Mouse (Mus musculus) forebrain, embryonic 12.5 days (tissue): ENCODE results near the gene Supt3. TPM values are rescaled to one million over a fixed set of nuclear protein-coding genes. Genes with fewer than 3 reads are reported as not detected.

Experiments used
- ATAC-seq: fragments of 200-750 bp; cut with Nextera tagmentation; 2 replicates; pipeline ENCODE4 v1.8.0; 2017; ENCODE audit warnings: moderate TSS enrichment; ENCODE audit not compliant: low FRiP score
- H3K27ac ChIP-seq: fragments of 300-500 bp; sonication (generic); 2 replicates; pipeline ENCODE4 v1.5.1; 2016; ENCODE audit warnings: mild to moderate bottlenecking
- H3K27me3 ChIP-seq: fragments of 300-500 bp; sonication (generic); 2 replicates; pipeline ENCODE4 v1.6.1; 2016; ENCODE audit warnings: mild to moderate bottlenecking
- H3K36me3 ChIP-seq: fragments of 300-500 bp; sonication (generic); replicated peaks from 2 replicates; pipeline ENCODE4 v1.6.1; 2016; ENCODE audit warnings: mild to moderate bottlenecking
- H3K4me1 ChIP-seq: fragments of 300-500 bp; sonication (generic); 2 replicates; pipeline ENCODE4 v1.6.1; 2016
- H3K4me2 ChIP-seq: fragments of 300-500 bp; sonication (generic); 2 replicates; pipeline ENCODE4 v1.6.1; 2016; ENCODE audit warnings: mild to moderate bottlenecking, moderate library complexity
- H3K4me3 ChIP-seq: fragments of 300-500 bp; sonication (generic); replicated peaks from 2 replicates; pipeline ENCODE4 v1.5.1; 2016; ENCODE audit warnings: mild to moderate bottlenecking
- H3K9ac ChIP-seq: fragments of 300-500 bp; sonication (generic); 2 replicates; pipeline ENCODE4 v1.6.1; 2016; ENCODE audit warnings: mild to moderate bottlenecking
- H3K9me3 ChIP-seq: fragments of 300-500 bp; sonication (generic); 2 replicates; pipeline ENCODE4 v1.6.1; 2016
- WGBS: fragments of 180-500 bp; shearing (Covaris S2); methylation state at CpG from one replicate; pipeline ENCODE4 v1.1.7; 2016; 5-methylcytosine and 5-hydroxymethylcytosine counted together
- polyA plus RNA-seq: library from polyadenylated mRNA; unstranded; fragments of >200 nt; fragmentation: Nextera tagmentation; extraction: Ambion mirVana; gene quantifications from 2 replicates; pipeline ENCODE4 v1.2.1, GENCODE M21; 2016

The Supt3 gene
- polyA plus RNA-seq, 1 experiment from 2014 or later: 21.7 TPM

DNA sequence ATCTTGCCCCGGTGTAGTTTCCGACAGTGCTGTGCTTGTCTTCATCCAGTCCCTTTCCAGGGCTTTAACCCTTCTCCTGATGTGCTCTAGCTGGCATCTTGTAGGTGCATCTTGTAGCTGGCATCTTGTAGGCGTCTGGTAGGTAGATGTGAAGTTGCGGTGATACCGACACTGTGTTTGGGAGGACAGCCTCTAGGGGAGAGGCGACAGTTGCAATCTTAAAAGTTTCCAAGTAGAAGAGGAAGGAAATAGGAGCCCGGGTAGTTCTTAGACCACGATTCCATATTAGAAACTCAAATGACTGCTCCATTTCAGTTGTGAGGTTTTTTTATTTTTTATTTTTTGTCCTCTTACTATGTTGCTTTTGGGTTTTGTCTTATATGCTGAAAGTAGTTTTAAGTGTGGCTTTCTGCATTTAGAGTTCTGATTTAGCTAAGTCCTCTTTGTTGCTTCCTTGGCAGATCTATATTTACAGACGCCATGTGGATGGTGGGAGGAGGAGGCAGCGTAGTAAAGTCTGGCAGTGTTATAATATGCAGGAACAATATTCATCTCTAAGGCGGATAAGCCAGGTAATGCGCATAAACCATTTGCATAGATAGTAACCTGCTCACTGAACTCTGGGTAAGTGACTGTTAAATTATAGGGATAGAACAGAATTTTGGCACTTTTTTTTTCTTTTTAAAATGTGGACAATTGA is 15.4 kb downstream of the Supt3 start:
- H3K9ac ChIP-seq: no peak overlapping the region
- ATAC-seq: no peak
- H3K27me3 ChIP-seq: no peaks in the 10 kb centered on the region
- 94% methylated on average over 12 of the region's 12 CpGs for WGBS
- no peak overlapping the region for H3K4me3 ChIP-seq
- H3K4me1 ChIP-seq: peaks cover 9% of the 10 kb centered on the region; the same call in 1 of the 2 replicates
- H3K27ac ChIP-seq: no peak overlapping the region
- no peak overlapping the region for H3K4me2 ChIP-seq
- H3K9me3 ChIP-seq: no peaks in the 10 kb centered on the region
- peaks cover 5% of the 10 kb centered on the region; the same call in 1 of the 2 replicates for H3K36me3 ChIP-seq

DNA sequence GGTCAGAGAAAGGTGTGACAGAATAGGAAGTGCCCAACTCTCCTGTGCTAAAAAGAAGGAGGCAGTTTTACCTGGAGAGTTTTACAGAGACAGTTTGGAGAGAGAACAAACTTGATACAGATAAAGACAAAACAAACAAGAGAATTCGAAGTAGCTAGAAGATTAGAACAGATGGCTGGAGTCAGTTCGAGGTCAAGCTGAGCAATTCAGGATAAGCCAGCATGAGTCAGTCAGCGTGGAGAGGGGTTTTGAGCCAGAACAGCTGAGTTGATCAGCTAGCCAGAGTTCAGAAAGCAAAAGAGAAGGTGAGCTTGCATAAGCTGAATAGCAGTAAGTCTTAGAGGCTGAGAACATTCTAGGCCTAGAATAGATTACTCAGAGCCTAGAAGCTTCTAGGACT is 20.4 kb downstream of the Supt3 start:
- 59% methylated on average over 3 of the region's 3 CpGs for WGBS

GRCm38 (mm10) chr17:44807031-44807430 is 30.1 kb downstream of the Supt3 start:
- no peak overlapping the region for H3K4me2 ChIP-seq
- no peaks in the 10 kb centered on the region for H3K4me1 ChIP-seq
- H3K9me3 ChIP-seq: no peaks in the 10 kb centered on the region
- no peak overlapping the region for H3K9ac ChIP-seq
- ATAC-seq: no peak
- no peaks in the 10 kb centered on the region for H3K36me3 ChIP-seq
- no peaks in the 10 kb centered on the region for H3K27me3 ChIP-seq
- no peak overlapping the region for H3K27ac ChIP-seq
- H3K4me3 ChIP-seq: no peak overlapping the region
- WGBS: 95% methylated on average over 1 of the region's 1 CpGs

More for the DNA sequence above, 20.4 kb downstream of the Supt3 start:
- H3K4me1 ChIP-seq: no peaks in the 10 kb centered on the region
- no peak for ATAC-seq
- H3K27ac ChIP-seq: no peak overlapping the region
- H3K9me3 ChIP-seq: no peaks in the 10 kb centered on the region
- no peak overlapping the region for H3K4me3 ChIP-seq
- H3K9ac ChIP-seq: no peak overlapping the region
- no peaks in the 10 kb centered on the region for H3K36me3 ChIP-seq
- H3K4me2 ChIP-seq: no peak overlapping the region
- no peaks in the 10 kb centered on the region for H3K27me3 ChIP-seq

- H3K27me3 ChIP-seq: no peaks in the 10 kb centered on the region
- H3K4me1 ChIP-seq: 0 out of 2 replicates have a peak, but pooled peaks cover 10% of the 10 kb centered on the region
- 25% methylated on average over 3 of the region's 3 CpGs for WGBS
- H3K27ac ChIP-seq: no peak within 1 kb of the TSS
- no peak within 1 kb of the TSS for H3K4me3 ChIP-seq
- no peak within 1 kb of the TSS for H3K9ac ChIP-seq
- no peak for ATAC-seq
- H3K9me3 ChIP-seq: no peaks in the 10 kb centered on the region
- H3K4me2 ChIP-seq: no peak within 1 kb of the TSS
- H3K36me3 ChIP-seq: no peaks in the 10 kb centered on the region
These were observed 37.7 kb downstream of the Supt3 start, which contains the start of gene Runx2 for GRCm38 (mm10) chr17:44814508-44815175. TSS of gene Runx2 (minus strand) at chr17:44814797.

GRCm38 (mm10) chr17:44818825-44819224 is 41.9 kb downstream of the Supt3 start:
- 0 out of 2 replicates have a peak, but pooled peaks cover 10% of the 10 kb centered on the region for H3K4me1 ChIP-seq
- H3K36me3 ChIP-seq: no peaks in the 10 kb centered on the region
- H3K27me3 ChIP-seq: no peaks in the 10 kb centered on the region
- H3K4me2 ChIP-seq: no peak overlapping the region
- H3K4me3 ChIP-seq: no peak overlapping the region
- ATAC-seq: no peak
- no peaks in the 10 kb centered on the region for H3K9me3 ChIP-seq
- no peak overlapping the region for H3K27ac ChIP-seq
- 82% methylated on average over 2 of the region's 2 CpGs for WGBS
- H3K9ac ChIP-seq: no peak overlapping the region

- Histone ChIP-seq H3K4me3 (no peak overlapping the region), H3K4me1 (0 out of 2 replicates have a peak, but pooled peaks cover 4% of the 10 kb centered on the region), H3K36me3 (no peaks in the 10 kb centered on the region), H3K27ac (no peak overlapping the region), H3K9me3 (no peaks in the 10 kb centered on the region), H3K4me2 (no peak overlapping the region), H3K27me3 (no peaks in the 10 kb centered on the region), H3K9ac (no peak overlapping the region)
- no peak for ATAC-seq
- 66% methylated on average over 4 of the region's 4 CpGs for WGBS
These were observed 42.9 kb downstream of the Supt3 start for GRCm38 (mm10) chr17:44819816-44820215.

GRCm38 (mm10) chr17:44821940-44822339 is 45.0 kb downstream of the Supt3 start:
- Histone ChIP-seq H3K4me2 (no peak overlapping the region), H3K27ac (no peak overlapping the region), H3K36me3 (no peaks in the 10 kb centered on the region), H3K9me3 (no peaks in the 10 kb centered on the region), H3K4me3 (no peak overlapping the region), H3K27me3 (no peaks in the 10 kb centered on the region), H3K9ac (no peak overlapping the region), H3K4me1 (no peaks in the 10 kb centered on the region)
- WGBS: 89% methylated on average over 5 of the region's 5 CpGs
- no peak for ATAC-seq

- Histone ChIP-seq H3K4me3 (no peak overlapping the region), H3K36me3 (no peaks in the 10 kb centered on the region), H3K9ac (no peak overlapping the region), H3K4me1 (no peaks in the 10 kb centered on the region), H3K27ac (no peak overlapping the region), H3K9me3 (no peaks in the 10 kb centered on the region), H3K27me3 (no peaks in the 10 kb centered on the region), H3K4me2 (no peak overlapping the region)
- ATAC-seq: no peak
- 87% methylated on average over 3 of the region's 3 CpGs for WGBS
These were observed 50.2 kb downstream of the Supt3 start for GRCm38 (mm10) chr17:44827124-44827523.

DNA sequence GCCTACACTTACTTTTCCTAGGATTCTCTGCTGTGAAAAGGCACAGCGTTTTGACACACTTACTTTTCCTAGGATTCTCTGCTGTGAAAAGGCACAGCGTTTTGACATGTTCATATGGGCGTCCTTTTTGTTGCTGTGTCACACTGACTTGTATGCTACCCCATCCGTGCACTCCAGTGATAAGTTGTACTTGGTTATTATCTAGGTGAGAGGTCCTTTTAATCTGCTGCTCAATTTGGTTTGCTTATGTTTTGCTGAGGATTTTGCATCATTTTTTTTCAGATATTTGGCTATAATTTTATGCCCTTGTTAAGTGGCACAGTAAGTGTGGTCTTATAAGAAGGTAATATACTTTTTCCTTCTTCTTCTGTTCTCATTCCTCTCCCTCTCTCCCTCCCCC is 51.0 kb downstream of the Supt3 start:
- H3K27me3 ChIP-seq: no peaks in the 10 kb centered on the region
- no peak overlapping the region for H3K4me2 ChIP-seq
- H3K9me3 ChIP-seq: no peaks in the 10 kb centered on the region
- 86% methylated on average over 4 of the region's 4 CpGs for WGBS
- H3K36me3 ChIP-seq: no peaks in the 10 kb centered on the region
- no peak overlapping the region for H3K4me3 ChIP-seq
- no peak overlapping the region for H3K9ac ChIP-seq
- no peak overlapping the region for H3K27ac ChIP-seq
- no peak for ATAC-seq
- no peaks in the 10 kb centered on the region for H3K4me1 ChIP-seq

GRCm38 (mm10) chr17:44829587-44829986 is 52.6 kb downstream of the Supt3 start:
- Histone ChIP-seq H3K36me3 (no peaks in the 10 kb centered on the region), H3K4me2 (no peak overlapping the region), H3K4me3 (no peak overlapping the region), H3K27me3 (no peaks in the 10 kb centered on the region), H3K9me3 (no peaks in the 10 kb centered on the region), H3K4me1 (no peaks in the 10 kb centered on the region), H3K27ac (no peak overlapping the region), H3K9ac (no peak overlapping the region)
- 87% methylated on average over 3 of the region's 3 CpGs for WGBS
- ATAC-seq: no peak

DNA sequence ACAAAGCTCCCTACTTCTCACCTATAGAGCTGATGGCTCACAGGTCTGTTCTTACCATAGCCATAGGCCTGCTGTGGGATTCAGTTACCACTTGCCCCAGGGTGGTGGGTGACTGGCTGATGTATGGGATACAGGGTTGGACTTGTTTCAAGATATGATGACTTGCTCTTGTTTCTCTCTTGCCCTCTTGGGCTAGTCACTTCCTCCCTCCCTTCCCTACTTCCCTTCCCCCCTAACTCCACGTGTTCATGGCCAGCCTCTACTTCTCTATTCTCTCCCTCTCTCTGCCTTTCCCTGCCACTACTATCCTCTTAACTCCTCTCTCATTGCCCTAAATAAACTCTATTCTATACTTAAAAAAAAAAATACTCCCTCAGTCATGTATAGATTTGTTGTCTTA is 54.2 kb downstream of the Supt3 start:
- Histone ChIP-seq H3K4me2 (no peak overlapping the region), H3K4me3 (no peak overlapping the region), H3K4me1 (no peaks in the 10 kb centered on the region), H3K27ac (no peak overlapping the region), H3K36me3 (no peaks in the 10 kb centered on the region), H3K9me3 (no peaks in the 10 kb centered on the region), H3K27me3 (no peaks in the 10 kb centered on the region), H3K9ac (no peak overlapping the region)
- no peak for ATAC-seq
- WGBS: 85% methylated on average over 1 of the region's 1 CpGs

GRCm38 (mm10) chr17:44842184-44842583 is 65.2 kb downstream of the Supt3 start:
- Histone ChIP-seq H3K4me2 (no peak overlapping the region), H3K9ac (no peak overlapping the region), H3K27me3 (no peaks in the 10 kb centered on the region), H3K36me3 (no peaks in the 10 kb centered on the region), H3K27ac (no peak overlapping the region), H3K4me1 (no peaks in the 10 kb centered on the region), H3K9me3 (no peaks in the 10 kb centered on the region), H3K4me3 (no peak overlapping the region)
- no peak for ATAC-seq
- 84% methylated on average over 4 of the region's 4 CpGs for WGBS

DNA sequence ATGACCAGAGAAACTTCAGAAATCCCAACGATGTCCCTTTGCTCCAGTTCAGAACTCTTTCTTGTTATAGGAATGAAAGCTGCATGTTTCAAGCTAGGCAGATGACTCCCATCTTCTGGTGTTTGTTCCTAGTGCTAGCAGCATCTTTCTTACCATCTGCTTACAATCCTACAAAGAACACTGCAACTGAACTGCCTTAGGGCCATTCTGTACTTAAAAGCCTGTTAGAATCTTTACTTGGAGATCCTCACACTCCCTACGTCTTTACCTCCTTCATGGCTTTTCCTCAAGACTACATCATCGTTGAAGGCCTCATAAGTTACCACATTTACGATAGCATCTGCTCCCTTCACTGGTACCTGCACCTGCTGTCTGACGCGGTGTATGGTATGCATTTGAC is 86.2 kb downstream of the Supt3 start:
- no peaks in the 10 kb centered on the region for H3K9me3 ChIP-seq
- no peaks in the 10 kb centered on the region for H3K36me3 ChIP-seq
- H3K4me1 ChIP-seq: no peaks in the 10 kb centered on the region
- H3K9ac ChIP-seq: no peak overlapping the region
- ATAC-seq: no peak
- H3K27ac ChIP-seq: no peak overlapping the region
- no peak overlapping the region for H3K4me2 ChIP-seq
- WGBS: 93% methylated on average over 6 of the region's 6 CpGs
- H3K4me3 ChIP-seq: no peak overlapping the region
- no peaks in the 10 kb centered on the region for H3K27me3 ChIP-seq
